Mouse (Mus musculus) natural killer cell, adult 2 months (primary cell): ENCODE measurements around the gene Usp33.
"Not testable (repeated sequence)": the region's sequence is repeated elsewhere in the genome, so short reads cannot be mapped to it uniquely, and the experiment has no call there.

Experiments
- DNase-seq, 2 experiments: peaks; one replicate each; pipeline ENCODE4 v3.0.0; 2022; ENCODE audit warnings: low spot score in 2 of 2

The Usp33 gene

DNA sequence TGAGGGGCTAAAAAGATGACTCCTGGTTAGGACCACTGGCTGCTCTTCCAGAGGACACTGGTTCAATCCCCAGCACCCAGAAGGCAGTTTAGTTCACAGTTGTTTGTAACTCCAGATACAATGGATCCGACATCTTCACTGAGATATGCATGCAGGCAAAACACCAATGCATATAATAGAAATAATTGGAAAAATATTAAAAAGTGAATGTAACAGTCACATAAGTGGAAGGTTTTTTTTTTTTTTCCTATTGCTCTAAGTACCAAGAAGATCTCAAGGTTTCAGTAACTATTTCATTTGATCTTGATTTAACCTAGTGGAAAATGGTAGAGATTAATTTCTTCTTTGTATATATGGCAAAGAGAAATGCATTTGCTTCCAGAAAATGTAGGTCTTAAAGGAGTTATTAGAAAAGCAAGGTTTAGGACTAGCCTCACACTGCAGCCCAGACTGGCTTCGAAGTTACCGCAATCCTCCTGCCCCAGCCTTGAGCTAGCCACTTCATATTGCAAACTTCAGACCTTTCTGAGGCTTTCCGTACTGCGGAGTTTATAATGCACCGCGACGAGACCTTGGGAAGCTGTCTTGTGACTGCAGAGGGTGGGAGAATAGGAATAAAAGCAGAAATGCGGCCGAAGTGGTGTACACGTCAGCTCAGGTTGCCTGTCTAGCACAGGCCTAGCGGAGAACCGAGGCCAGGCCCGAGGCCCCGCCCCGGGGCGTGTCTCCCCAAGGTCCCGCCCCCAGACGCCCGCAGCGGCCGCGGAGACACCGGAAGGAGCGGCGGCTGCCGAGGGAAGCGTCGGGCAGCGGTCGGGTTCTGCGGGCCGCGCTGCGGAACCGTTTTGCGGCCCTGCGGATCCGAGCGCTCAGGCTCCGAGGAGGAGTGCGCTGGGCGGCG is at the start of gene Usp33:
Gene Usp33, plus strand, starts transcription at position 747 of the 901 bp plus-strand sequence.
- peak; percentile 86 to 92 for DNase-seq

DNA sequence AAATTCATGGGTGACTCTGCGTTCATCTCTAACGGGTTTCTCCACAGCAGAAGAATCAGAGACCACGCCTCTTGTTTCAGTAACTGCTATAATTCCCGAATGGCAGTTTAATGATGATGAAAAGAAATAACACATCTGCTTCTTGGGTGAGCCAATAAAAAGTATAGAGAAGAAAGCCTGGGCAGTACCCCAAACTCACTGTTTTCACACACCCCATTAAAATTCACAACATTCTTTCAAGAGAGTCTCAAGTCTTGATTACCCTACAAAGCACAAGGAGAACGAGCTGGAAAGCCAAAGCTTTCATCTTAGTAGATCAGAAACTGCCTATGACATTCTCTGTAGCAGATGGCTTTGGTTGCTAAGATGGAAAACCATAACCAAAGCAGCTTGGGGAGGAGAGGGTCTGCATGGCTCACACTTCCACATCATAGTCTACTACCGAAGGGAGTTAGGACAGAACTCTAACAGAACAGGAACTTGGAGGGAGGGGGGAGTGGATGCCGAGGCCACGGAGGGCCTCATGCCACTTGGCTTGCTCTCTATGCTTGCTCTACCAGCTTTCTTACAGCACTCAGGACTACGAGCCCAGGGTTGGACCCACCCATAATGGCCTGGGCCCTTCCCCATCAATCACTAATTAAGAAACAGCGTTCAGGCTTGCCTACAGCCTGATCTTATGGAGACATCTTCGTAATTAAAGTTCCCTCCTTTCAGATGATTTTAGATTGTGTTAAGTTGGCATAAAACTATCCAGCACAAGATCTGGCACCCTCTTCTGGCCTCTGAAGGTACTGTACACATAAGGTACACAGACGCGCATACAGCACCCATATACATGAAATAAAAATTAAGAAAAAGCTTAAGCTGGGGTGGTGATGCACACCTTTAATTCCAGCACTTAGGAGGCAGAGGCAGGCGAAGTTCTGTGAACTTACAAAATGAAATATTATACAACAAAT is 45.6 kb upstream of the Usp33 start:
- DNase-seq = no peak

DNA sequence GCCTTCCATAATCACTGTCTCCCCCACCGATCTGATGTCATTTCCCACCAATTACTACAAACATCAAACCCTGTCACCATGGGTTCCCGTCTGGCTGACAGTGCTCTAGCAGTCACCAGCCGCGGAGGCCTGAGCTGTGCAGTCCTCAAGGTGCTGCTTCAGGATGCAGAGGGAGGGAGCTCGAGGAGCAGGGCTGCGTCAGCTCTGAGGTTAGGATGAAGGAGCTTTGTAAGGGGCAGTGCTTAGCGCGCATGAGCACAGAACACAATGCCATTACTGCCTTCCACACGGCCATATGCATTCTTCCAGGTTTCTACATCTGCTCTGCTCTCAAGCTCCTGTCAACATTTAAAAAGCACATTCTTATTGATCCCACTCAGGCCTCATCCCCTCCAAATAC is 43.3 kb upstream of the Usp33 start:
- no peak for DNase-seq

DNA sequence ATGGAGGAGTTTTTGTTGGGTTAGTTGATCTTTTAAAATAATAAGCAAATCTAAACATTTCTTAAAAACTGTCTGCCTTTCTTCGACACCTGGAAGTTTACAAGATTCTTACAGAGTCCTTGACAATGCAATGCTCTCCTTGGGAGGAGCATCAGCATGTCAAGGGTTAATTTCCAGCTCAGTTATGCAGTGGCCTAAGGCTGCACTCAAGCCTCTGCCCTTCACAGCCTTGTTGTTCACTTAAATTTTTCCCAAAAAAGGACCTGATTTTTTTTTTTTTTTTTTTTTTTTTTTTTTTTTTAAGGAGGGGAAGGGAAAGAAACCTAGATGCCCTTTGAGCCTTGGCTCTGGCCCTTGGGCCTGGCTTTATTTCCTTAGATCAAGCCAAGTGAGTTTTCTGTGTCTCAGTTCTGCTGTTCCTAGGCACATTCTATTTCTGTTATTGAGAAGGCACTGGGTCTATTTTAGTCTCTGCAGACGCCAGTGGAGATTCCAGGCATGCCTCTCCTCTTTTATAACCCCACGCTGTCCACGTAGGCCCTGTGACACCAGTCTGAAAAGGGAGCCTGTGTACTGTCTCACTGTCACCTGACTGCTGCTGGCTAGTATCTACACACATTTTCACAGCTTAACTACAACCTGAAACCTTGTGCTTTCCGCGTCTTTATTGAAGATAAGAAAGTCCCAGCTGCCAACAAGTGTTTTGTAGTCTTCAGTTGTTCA is 42.0 kb upstream of the Usp33 start:
- DNase-seq = no peak

DNA sequence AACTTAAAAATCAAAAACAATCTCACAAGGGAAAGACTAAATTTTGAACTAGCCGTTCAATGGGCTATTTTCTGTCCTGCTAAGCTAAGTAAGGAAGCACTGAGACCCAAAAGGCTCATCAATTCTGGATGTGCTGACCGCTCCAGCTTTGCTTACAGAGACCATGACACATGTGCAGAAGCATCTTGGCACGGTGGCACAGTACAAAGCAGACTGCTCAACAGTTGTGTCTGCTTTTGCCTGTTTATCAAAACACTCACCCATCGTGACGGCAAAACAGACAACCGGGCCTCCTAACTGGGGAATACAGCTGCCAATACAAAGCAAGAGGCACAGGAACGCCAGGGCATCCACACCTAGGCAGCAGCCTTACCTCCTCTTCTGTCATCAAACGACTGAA is 41.2 kb upstream of the Usp33 start:
- no peak for DNase-seq

DNA sequence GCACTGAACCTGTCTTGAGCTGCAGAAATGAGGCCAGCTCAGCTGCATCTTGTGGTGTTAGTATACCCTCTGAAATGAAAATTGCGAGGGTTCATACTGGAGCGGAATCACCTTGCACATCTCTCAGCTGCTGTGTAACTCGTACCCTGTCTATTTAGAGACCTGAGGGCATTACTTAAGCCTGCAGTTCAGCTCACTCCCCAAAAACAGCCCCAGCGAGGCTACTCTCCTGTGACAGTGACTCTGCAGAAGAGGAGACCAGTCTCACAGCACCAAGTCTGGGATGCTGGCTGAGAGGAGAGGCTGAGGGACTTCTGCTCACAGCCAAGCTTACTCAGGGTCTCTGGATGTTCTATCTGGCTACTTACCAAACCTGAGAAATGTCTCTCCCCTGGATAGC is 40.3 kb upstream of the Usp33 start:
- no peak for DNase-seq

DNA sequence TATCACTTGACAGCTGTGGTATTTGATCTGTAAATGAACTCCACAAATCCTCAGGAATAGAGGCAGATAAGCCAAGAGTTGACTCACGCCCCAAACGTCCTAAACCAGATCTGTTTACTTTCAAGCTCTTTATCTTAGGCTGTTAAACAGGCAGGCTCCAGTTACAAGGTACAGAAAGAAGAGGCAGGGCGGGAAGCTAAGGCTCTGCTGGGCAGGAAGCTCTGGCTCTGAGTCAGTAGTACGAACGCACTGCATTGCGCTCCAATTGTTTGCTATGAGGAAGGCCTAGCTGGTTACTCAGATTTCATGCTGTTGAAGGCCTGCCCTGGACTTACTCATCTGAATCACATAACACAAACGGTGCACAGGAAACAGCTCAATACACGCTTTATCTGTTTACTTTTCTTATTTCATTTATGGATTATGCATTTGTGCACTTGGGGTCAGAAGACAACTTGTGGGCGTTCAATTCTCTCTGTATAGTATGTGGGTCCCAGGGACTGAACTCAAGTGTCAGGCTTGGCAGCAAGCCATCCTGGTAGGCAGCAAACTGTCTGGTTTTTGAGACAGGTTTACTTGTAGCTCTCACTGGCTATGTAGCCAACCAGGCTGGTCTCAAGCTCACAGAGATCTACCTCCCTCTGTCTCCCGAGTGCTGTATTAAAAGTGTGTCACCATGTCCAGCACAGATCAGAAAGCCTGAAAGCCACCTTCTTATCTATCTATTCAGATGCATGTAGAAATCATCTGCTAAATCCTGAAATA is 37.6 kb upstream of the Usp33 start:
- DNase-seq = no peak

DNA sequence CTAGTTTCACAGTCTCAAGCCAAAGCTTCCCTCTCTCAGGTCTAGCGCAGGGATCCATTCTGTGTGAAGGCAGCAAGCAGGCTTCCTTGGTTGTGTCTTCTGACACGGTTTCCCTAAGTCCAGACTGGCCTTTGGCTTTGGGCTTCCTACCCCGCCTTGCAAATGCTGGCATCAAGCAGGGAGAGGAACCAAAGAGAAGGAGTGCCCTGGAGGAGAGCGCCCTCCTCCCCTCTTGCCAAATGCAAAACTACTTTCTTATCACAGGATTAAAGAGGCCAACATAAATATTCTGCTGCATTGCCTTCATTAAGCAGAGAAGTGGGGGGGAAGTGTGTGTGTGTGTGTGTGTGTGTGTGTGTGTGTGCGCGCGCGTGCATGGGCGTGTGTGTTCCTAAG is 37.0 kb upstream of the Usp33 start:
- DNase-seq = no peak

DNA sequence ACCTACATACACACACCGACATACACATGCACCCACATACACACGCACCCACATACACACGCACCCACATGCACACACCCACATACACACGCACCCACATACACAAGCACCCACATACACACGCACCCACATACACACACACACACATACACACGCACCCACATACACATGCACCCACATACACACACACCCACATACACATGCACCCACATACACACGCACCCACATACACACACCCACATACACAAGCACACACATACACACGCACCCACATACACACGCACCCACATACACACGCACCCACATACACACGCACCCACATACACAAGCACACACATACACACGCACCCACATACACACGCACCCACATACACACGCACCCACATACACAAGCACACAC is 31.6 kb upstream of the Usp33 start:
- DNase-seq = not testable (repeated sequence)

DNA sequence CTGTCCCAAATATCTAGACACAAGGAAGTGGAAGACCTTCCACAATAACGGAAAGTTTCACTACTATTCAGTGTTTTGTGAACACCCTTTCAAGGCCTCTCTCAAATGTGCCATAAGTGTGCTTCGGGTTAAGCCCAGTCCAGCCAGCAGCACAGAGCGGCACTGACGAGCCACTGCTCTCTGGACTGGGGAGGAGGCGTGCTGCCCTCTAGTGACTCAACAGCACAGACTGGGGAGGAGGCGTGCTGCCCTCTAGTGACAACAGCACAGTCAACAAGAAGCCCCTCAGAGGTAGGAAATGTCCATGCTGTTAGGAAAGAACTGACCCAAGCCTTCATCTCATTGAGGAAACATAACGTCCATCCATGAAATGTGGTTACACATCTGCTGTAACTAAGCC is 30.7 kb upstream of the Usp33 start:
- peak; percentile 67 to 75 for DNase-seq

DNA sequence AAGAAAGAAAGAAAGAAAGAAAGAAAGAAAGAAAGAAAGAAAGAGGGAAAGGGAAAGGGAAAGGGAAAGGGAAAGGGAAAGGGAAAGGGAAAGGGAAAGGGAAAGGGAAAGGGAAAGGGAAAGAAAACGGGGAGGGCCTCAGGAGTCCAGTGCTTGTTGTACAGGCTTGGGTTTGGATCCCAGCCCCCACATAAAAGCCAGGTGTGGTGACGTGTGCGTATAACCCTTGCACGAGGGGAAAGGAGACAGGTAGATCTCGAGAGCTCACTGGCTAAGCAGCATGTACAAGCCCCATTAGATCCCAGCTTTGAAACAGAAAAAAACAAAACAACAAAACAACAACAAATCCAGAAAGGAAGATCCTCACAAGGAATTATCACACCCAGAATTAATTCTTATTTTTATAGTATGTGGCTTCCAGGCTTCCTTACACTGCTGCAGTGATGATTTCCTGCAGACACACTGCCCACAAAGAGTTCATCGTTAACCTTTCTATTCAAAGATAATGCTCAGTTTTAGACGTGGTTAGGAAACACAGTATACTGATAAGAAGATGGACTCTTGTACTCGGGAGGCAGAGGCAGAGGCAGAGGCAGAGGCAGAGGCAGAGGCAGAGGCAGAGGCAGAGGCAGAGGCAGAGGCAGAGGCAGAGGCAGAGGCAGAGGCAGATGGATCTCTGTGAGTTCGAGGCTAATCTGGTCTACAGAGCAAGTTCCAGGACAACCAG is 29.7 kb upstream of the Usp33 start:
- not testable (repeated sequence) for DNase-seq

DNA sequence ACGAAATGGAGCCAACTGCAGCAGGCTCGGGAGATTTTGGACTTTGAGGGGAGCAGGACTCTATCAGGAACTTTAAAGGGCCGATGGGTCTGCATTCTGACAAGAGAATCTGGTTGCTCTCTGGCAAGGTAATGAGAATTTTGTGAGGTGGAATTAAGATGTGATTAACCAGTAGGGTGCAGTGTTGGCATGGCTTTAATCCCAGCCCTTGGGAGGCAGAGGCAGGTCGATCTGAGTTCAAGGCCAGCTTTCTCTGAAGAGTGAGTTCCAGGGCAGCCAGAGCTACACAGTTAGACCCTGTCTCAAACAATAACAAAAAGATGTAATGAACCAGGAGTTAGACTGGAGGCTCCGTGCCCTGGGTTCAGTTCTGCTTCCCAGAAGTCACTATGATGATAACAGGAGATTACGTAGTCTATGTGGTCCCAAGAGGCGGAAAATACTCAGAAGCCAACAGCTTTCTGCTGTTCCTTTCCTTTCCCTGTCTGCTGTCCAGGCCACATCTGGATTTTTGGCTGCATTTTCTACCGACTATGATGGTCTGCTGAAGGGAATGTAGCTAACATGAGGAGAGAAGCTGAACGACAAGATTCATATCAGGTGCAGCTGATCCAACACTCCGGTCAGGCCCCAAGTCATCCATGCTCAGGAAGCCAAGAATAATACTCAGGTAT is 25.2 kb upstream of the Usp33 start:
- DNase-seq = no peak

DNA sequence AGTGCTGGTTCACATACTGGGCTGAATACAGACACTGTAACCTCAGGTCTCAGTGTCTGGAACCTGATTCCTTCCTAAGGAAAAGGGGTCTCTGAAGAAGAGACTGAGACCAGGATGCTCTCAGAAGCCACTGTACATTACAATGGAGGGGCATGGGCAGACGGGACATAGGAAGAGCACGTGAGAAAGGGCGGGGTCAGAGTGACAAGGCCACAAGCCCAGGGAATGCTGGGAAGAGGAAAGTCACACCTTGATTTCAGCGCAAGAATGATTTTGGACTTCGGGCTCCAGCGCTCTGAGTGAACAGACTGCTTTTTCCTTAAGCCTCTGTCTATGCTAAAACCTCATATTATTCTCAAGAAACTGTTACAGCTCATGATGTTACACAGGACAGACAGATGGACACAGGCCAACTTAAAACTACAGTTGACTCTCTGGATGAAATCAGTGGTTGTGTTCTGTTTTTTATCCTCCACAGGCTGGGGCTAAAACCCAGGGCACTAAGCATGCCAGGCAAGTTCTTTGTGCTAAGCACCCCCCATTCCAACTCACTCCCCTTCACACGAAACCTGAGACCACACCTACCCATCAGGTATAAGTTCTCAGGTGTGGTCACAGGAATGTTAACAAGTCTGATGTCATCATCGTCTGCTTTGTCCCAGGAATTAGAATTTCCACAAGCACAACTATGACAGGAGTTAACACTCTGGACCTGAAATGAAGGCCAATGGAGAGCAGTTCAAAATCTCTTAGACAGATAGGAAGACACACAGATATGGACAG is 24.3 kb upstream of the Usp33 start:
- no peak for DNase-seq

DNA sequence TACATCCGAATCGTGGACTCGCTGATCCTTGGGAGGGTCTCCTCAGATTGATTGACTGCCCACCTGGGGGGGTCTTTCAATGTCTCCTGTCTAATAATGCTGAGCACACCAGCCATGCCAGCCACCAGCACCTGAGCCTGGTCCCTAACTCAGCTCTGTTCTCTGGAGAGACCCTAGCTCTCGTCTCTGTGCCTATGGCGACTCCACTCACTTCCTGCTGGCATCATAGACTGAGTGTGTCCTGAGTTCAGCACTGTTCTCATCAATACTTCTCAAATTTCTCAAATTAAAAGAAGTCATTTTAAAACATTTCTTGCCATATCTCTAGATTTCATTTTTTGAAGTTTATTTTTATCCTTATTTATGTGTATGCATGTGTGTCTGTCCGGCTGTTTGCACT is 14.2 kb upstream of the Usp33 start:
- DNase-seq = no peak

DNA sequence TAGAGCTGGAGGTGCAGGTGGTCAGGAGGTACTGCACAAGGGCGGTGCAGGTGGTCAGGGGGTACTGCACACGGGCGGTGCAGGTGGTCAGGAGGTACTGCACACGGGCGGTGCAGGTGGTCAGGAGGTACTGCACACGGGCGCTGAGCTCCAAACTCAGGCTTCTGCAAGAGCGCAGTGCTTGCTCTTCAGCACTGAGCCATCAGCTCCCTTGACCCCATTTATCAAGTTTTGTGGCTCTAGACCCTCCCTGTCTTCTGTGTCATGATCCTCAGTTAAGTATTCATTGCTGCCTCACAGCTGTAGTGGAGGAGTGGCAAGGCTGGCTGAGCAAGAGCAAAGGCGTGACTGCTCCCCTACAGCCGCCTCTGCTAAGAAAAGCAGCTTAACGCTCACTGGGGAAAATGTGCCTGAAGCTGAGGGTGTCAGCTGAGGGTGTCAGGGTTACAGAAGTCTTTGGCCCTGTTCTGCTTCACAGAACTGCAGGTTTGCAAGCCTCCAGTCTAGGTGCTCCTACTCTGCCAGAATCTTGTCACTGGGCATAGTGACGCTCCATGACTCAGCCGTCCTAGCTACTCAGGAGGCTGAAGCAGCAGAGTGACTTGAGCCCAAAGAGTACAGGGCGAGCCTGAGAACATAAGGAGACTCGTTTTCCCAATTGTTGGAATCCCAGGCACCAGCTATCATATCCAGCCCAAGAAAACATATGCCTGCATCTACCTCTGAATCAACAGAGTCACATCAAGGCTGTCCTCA is 13.6 kb upstream of the Usp33 start:
- no peak for DNase-seq

DNA sequence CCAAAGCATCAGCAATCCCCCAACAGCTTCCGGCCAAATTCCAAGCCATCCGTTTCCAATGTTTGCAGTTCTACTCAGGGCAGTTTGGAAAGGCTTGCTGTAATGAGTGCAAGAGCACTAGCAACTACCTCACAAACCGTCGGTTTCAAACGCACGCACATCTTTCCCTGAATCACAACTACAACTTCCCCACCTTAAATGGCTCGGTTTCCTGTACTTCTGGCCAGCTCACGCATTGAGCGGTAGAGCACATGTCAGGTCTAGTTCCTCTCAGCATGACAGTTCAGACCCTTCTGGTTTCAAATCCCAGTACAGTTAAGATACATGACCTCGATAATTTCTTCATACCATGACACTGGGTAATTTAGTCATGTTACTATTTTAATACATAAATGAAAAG is 12.6 kb upstream of the Usp33 start:
- no peak for DNase-seq

DNA sequence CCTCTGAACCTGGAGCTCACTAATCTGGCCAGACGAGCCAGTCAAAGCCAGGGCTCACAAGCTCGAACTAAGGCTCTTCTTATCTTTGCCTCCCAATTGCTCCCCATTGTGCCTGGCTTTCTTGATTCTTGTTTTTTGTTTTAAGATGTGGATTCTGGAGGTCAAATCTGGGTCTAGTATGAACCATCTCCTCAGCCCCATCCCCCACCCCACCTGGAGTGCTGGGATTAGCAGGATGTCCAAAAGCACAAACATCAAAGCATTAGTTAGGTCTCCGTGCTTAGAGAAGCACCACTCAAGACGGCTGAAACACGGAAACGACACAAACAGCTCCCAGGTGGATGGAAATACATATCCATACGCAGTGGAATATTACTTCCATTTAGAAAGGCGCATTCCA is 10.2 kb upstream of the Usp33 start:
- no peak for DNase-seq

DNA sequence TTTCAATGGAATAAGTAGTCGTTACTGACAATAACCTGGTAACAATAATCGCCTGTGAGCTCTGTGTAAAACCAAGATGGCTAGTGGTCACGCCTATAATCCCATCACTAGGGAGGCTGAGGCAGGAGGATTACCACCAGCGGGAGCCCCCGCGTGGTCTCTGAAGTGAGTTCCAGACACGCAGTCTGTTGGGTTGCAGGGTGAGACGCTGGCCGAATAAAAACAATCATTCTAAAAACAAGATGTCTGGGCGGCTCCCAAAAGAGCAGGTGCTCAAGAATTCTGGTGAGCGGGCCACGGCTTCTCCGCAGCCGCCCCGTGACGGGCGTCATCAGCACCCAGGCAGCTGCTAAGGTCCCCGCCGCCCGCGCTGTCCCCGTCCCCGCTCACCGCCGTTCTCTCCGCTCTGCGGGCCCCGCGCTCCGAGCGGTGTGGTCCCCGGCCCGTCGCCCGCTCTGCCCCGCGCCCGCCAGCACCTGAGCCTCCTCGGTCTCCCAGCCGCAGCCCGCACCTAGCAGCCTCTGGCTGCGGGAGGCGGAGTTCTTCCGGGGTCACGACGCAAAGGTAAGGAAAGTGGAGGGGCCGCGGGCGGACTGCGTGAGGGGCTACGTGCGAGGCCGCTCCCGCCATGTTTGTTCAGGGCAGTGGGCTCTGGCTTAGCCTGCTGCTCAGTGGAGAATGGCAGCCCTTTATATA is 6.3 kb upstream of the Usp33 start, which contains the start of gene Miga1:
Gene Miga1, minus strand, starts transcription at position 546 of the 696 bp plus-strand sequence.
- DNase-seq = peak; percentile 45 to 62
